Mouse (Mus musculus) heart, adult 2 months (tissue): ENCODE data around the gene Lrrc47.

ENCODE experiments used
- CTCF ChIP-seq: fragments of 200-600 bp; IDR thresholded peaks from 2 replicates; pipeline ENCODE4 v1.8.1; 2022; ENCODE audit warnings: antibody characterized with exemption, mild to moderate bottlenecking, moderate library complexity
- EP300 ChIP-seq: fragments of 200-500 bp; IDR thresholded peaks from 2 replicates; pipeline ENCODE4 v1.6.1; 2011; ENCODE audit warnings: low read depth, low read length, control low read depth; ENCODE audit not compliant: insufficient read depth
- POLR2A ChIP-seq: fragments of 200-500 bp; IDR thresholded peaks from 2 replicates; pipeline ENCODE4 v1.6.1; 2011; ENCODE audit warnings: mild to moderate bottlenecking, low read depth, low read length, control low read depth; ENCODE audit not compliant: insufficient read depth

DNA sequence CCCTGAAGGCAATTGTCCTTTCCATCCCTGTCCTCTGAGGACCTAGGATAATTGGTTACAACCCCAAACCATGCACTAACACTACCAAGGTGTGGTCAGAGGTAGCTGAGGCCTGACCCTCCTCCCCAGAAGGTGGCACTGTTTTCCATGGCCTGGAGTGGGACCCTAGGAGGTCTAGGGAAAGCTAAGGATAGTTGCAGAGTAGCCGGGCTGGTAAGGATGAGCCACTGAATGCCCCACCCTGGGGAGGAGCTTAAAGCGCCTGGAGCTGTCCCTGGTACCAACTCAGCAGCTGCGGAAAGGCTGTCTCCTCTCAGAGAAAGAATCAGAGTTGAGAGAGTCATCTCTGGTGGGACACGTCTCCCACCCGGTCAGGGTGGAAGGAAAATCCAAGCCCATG lies 59.4 kb downstream of the Lrrc47 start:
- TF ChIP-seq POLR2A (no peak), CTCF (peak; percentile 17; the same call in 1 of the 2 replicates), EP300 (no peak)
